Mouse (Mus musculus): ENCODE measurements around the gene Slc34a1. TPM values are rescaled to one million over a fixed set of nuclear protein-coding genes. Genes with fewer than 3 reads are reported as not detected.
A peak's percentile ranks its signal among the peaks of the same experiment; 100 is the strongest.

Gene Slc34a1
- total RNA-seq, 2 experiments from 2014 or later: not detected

DNA sequence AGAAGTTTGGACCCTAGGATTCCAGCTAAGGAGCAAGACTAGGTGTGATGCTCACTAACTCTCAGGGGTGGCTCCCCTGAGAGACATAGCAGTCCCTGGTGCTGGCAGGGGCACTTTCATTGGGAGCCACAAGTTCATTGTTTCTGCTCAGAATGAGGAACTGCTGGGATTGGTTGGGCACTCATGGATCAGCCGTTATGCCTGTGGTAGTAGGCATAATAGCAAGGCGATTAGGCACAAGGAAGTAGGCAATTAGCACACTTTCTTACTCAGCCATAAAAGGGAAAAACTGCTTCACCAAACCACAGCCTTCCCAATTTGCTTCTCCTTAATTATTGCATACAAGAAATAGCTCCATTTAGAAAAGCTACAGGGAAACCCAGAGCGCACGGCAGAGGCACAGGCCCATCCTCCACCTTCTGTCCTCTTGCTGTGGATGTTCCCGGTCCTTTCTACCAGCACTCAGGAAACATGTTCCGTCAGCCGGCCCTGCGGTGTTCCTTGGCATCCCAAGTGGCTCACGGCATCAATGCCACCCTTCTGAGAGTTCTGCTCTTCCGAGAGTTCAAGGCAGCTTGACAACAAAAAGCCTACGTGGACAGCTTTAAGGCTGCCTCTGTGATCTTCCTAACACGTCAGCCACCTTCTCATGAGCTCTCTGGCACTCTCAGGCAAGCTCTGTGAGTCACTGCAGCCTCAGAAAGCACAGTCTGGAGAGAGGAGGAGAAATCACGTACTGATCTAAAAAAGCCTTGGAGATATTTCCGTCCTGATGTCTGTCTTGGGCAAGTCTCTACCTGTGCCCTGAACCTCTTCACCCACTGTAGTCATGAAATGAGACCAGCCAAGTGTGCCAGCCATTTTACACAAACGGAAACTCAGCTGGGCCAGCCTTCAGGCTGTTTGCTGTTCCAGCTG lies 6.2 kb downstream of the Slc34a1 start:
- no peak for DNase-seq
- intact Hi-C loops (cut with DNase I; ENCODE audit: low total_unique reads): no loop called here

GRCm38 (mm10) chr13:55404853-55405782 lies 7.1 kb downstream of the Slc34a1 start:
- DNase-seq: peak; percentile 70
- intact Hi-C loops (cut with DNase I; ENCODE audit: low total_unique reads): loop anchor here (5.0 kb wide), 1 partner anchor 112 kb away; no protein-coding TSS in a partner anchor

DNA sequence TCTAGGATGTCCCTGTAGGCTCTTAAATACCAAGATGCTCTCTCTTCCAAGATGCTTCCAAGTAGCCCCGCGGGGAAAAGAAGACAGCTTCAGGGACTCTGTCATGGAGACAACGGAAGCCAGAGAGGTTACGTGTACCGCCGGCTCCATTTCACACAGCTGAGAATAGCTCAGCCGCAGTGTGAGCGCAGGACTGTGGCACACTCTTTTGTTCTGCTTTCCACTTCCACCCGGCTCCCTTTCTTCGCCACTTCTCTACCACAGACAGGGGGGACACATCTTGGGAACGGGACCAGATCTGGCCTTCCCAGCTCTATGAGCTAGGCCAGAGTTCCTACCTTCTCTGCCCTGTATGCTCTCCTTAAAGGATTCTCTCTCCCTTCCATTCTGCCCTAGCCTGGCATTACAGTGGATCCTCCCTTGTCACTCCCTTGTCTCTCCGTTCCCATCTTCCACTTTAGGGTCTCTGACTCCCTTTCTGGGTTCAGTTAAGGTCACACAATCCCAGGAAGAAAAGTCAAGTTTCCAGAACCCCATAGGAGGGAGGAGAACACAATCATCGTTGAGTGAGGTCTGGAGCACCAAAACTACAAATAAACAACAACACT lies 7.9 kb downstream of the Slc34a1 start:
- no peak for DNase-seq
- intact Hi-C loops (cut with DNase I; ENCODE audit: low total_unique reads): loop anchor here (5.0 kb wide), 1 partner anchor 111 kb away; no protein-coding TSS in a partner anchor

GRCm38 (mm10) chr13:55407341-55407740 lies 9.4 kb downstream of the Slc34a1 start:
- intact Hi-C loops (cut with DNase I; ENCODE audit: low total_unique reads): loop anchor here (5.0 kb wide), 1 partner anchor 110 kb away; no protein-coding TSS in a partner anchor
- DNase-seq: no peak

DNA sequence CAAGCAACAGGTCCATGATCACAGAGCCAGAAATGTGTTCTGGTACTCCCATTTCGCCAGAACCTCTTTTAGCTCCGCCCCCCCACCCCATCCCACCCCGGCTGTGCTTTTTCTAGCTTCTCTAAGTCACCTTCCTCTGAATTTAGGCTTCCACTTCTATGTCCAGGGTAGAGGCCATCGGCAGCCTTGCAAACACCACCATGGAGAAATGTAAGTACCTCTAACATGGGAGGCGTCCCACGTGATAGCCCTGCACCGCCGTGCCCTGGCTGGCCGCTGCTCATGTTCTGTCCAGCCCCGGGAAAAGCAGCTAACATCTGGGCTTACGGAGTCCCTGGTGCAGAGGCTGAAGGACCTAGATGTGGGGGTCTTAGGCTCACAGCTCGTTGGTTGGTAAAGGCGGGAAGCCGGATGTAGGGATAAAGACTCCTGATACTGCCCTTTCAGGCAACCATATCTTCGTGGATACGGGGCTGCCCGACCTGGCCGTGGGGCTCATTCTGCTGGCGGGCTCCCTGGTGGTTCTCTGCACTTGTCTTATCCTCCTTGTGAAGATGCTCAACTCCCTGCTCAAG lies 10.6 kb downstream of the Slc34a1 start:
- intact Hi-C loops (cut with DNase I; ENCODE audit: low total_unique reads): loop anchor here (5.0 kb wide), 1 partner anchor 109 kb away; no protein-coding TSS in a partner anchor
- no peak for DNase-seq

DNA sequence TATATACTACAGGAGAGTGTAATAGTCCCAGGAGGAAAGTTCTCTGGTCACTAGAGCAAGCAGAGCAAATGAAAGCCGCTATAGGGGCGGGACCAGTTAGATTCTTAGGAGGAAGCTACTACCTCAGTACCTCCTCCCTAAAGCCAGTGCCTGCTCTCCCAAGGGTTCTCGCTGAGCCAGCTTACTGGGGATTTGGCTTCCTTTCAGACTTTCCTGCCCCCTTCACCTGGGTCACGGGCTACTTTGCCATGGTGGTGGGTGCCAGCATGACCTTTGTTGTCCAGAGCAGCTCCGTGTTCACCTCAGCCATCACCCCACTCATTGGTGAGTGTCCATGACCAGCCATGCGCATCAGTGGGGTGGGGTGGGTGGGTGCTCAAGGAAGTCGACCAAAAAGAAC lies 13.8 kb downstream of the Slc34a1 start:
- intact Hi-C loops (cut with DNase I; ENCODE audit: low total_unique reads): no loop called here
- DNase-seq: no peak

DNA sequence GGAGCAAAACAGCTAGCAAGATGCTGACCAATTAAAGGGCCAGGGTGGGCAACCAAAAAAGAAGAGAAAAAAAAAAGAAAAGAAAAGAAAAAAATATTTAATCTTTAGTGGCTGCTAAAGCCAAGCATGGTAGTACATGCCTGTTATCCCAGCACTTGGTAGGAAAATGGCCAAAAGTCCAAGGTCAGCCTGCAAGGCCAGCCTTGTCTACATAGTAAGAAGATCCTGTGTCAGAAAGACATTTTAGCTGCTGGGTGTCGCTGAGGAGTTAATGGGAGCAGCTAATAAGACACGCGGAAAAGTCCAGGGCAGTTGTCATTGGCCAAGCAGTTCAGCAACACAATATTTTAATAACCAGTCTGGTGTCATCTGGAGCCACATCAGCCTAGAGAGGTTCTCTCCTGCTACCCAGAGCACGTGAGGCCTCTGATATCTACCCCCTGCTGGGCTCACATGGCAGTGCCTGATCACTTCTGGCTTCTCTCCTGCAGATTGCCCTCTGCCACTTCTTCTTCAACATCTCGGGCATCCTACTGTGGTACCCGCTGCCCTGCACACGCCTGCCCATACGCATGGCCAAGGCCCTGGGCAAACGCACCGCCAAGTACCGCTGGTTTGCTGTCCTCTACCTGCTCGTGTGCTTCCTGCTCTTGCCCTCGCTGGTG lies 14.8 kb downstream of the Slc34a1 start:
- no peak for DNase-seq
- intact Hi-C loops (cut with DNase I; ENCODE audit: low total_unique reads): no loop called here

GRCm38 (mm10) chr13:55413333-55413732 lies 15.3 kb downstream of the Slc34a1 start:
- DNase-seq: no peak
- intact Hi-C loops (cut with DNase I; ENCODE audit: low total_unique reads): no loop called here

- DNase-seq: peak; percentile 28
- intact Hi-C loops (cut with DNase I; ENCODE audit: low total_unique reads): no loop called here
Measured at GRCm38 (mm10) chr13:55414743-55415380, 16.9 kb downstream of the Slc34a1 start, which contains the start of gene Pfn3. Gene Pfn3, minus strand, starts transcription at chr13:55415232.

DNA sequence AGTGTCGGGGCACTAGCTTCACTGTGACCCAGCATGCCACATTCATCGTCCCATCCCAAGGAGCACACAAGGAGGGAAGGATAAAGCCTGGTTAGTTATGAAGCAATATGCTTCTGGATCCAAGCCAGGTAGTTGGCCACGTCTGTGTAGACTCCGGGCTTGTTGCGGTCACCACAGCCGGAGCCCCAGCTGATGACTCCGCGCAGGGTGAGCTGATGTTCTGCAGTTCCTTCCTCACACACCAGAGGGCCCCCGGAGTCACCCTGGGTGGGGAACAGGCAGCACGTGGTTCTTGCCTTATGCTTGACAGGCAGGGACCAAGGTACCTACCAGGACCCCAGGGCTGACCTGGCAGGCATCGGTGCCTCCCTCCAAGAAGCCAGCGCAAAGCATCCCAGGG lies 20.0 kb downstream of the Slc34a1 start:
- peak; percentile 88 for DNase-seq
- intact Hi-C loops (cut with DNase I; ENCODE audit: low total_unique reads): no loop called here

DNA sequence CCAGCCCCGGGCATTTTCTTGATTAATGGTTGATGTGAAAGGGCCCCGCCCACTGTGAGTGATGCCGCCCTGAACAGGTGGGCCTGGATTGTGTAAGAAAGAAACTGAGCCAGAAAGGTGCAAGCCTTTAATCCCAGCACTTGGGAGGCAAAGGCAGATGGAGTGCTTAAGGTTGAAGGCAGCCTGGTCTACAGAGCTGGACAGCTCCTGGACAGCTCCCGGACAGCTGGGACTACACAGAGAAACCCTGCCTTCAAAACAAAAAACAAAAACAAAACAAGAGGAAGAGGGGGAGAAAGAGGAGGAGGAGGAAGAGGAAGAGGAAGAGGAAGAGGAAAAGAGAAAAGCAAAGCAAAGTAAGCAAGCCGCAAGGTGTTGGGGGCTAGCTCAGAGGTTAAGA lies 21.2 kb downstream of the Slc34a1 start:
- intact Hi-C loops (cut with DNase I; ENCODE audit: low total_unique reads): no loop called here
- no peak for DNase-seq

DNA sequence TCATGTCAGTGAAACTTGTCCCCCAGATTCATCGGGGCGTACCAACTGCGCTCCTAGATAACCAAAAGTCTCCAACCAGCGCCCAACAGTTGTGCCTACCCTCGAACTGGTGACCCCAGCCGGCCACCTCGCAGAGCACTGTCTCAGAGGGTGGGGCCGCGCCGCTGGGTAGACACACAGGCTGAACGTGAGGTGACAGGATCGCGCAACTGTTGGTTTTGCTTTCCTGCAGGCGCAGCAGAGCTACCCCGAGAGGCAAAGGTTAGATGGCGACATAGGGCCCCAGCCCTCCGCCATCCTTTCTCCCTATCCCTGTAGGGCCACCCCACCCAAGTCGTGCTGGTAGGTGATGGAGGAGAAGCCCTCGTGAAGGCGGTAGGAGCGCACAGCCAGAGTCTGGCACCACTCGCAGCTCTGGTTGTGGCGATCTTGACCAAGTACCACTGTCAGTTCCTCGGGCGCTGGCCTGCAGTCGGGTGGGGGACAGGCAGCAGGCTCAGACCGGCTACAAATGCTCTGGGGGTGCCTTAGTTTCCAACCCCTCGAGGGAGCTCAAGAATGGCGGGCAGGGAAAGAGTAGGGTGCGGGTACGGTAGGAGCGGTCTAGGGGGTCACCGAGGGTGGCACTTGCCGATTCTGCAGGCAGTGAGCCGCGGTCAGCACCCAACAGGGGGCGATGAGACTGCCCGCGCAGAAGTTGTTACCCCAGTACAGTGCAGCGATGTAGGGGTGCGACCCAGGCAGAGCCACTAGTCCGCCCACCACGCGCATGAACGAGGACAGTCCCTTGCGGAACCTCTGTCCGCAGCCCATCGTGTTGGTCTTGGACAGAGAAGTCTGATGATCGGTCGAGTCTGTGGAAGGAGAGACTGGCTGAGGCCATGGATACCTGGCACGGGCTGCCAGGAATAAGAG lies 22.3 kb downstream of the Slc34a1 start:
- intact Hi-C loops (cut with DNase I; ENCODE audit: low total_unique reads): loop anchor here (2.0 to 5.0 kb wide), 2 partner anchors 49 to 97 kb away; no protein-coding TSS in a partner anchor
- DNase-seq: no peak

DNA sequence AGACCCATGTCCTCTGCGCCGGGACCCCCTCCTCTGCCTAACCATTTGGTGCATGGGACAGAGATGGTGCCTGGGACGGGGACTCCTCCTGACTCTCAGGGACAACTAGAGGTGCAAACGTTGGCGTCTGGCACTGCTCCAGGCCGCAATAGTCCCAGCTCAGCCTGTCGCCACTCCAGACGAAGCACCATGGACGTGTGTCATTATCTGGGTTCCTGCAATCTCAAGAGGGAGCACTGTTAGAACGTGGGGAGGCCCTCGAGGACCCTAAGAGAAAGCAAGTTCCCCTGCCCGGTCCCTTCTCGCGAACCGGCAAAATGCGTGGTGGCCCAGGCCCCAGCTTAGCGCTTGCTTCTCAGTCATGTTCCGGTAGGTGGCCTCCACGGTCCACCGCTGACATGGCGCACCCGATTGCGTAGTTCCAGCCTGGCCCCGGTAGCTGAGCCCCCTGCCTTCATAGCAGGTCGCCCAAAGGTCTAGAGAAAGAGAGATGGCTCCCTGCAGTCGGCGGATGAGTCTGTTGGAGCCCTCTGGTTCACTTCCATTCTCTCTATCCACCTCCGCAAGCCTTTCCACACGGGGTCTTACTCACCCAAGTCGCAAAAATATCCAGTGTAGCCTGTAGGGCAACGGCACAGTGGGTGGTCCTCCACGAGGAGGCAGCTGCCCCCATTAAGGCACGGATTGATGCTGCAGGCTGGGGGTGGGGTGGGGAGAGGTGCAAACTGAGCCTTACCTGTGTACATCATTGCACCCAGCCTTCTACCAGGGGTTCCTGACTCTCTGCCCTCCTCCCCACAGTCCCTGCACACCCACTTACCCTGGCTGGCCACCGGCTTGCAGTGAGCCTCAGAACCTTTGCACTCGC lies 23.2 kb downstream of the Slc34a1 start:
- intact Hi-C loops (cut with DNase I; ENCODE audit: low total_unique reads): loop anchor here (2.0 to 5.0 kb wide), 2 partner anchors 48 to 96 kb away; no protein-coding TSS in a partner anchor
- peak; percentile 76 for DNase-seq

GRCm38 (mm10) chr13:55426613-55427012 lies 28.6 kb downstream of the Slc34a1 start, which contains the start of gene F12:
Gene F12, minus strand, starts transcription at chr13:55426793.
- DNase-seq: no peak
- intact Hi-C loops (cut with DNase I; ENCODE audit: low total_unique reads): no loop called here

DNA sequence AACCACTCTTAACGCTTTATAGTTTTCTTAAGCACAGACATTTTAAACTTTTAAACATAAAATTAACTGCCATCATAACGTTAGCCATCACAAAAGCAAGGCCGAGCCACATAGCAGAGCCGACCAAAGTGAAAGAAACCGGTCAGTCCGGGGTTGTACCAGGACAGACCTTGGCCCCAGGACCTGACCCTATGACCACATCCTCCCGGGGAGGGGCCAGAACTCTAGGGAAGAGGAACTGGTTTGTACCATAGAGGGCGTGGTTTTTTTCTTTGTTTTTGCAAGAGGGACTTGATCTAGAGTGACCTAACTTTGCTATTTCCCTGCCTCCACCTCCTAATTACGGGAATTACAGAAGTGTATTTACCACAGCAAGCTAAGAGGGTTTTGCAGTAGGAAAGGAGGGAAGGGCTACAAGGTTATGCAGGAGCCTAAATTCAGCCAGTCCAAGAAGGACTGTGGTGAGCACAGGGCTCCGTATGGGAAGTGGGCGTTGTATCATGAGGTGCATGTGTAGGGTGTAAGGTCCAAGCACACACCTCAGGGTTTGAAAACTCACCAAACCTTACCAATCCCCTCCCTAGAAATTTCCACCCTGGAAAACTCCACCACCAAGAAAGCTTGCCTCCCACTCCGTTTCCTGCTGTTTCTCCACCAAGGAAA lies 31.4 kb downstream of the Slc34a1 start:
- intact Hi-C loops (cut with DNase I; ENCODE audit: low total_unique reads): no loop called here
- peak; percentile 77 for DNase-seq

GRCm38 (mm10) chr13:55430566-55430965 lies 32.6 kb downstream of the Slc34a1 start:
- DNase-seq: peak; percentile 20
- intact Hi-C loops (cut with DNase I; ENCODE audit: low total_unique reads): no loop called here
